Comparison of ENCODE assay signal across 25 mouse cellular contexts in the genomic region with DNA sequence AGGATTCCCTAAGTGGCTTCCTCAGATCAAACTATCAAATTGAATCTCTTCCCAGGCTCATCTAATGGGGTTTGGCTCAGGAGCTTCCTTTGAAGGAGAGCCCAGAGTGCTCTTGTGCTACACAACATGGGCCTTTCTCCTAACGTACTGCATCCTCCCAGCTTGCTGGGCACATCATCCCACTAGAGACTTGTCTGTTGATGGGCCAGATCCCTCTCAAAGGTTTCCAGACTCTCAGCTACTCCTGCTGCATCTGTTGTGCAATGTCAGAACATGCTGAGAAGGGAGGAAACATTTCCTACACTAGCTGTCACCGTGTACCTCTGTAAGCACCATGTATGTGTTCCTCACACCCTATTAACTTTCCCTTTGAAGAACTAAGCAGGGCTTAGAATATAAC.
DNase-seq lines count a peak whose midpoint lies in the region; ATAC-seq and TF ChIP-seq lines count a peak whose summit lies in the region.
"Had no signal": no experiment of that assay in that cellular context is flagged by ENCODE, and none has a peak within 500 bp of the region (broad histone marks: within the 10 kb centered on the region; RNA-seq: fewer than 3 reads in every experiment).

No protein-coding gene starts in this region.

- no peak overlapping the region for H3K9ac ChIP-seq in lung, embryonic 14.5 days
- H3K9ac ChIP-seq: embryonic facial prominence, embryonic 13.5 days; forebrain, embryonic 12.5 days; forebrain, embryonic 15.5 days; heart, embryonic 13.5 days; hindbrain, embryonic 14.5 days had no signal

- H3K4me1 ChIP-seq in lung, embryonic 14.5 days (ENCODE audit: insufficient read depth) = no peaks in the 10 kb centered on the region

- H3K27ac ChIP-seq in lung, embryonic 14.5 days (ENCODE audit: low read depth) = no peak overlapping the region
- H3K27ac ChIP-seq: embryonic facial prominence, embryonic 10.5 days; embryonic facial prominence, embryonic 13.5 days; forebrain, embryonic 12.5 days; forebrain, embryonic 15.5 days; heart, embryonic 13.5 days; hindbrain, embryonic 14.5 days; hindbrain, postnatal 0 days had no signal

- no peak overlapping the region for H3K4me3 ChIP-seq in lung, embryonic 14.5 days (ENCODE audit: low read depth, low read length)
- H3K4me3 ChIP-seq: embryonic facial prominence, embryonic 10.5 days; embryonic facial prominence, embryonic 13.5 days; erythroblast, embryonic 14.5 days; forebrain, embryonic 12.5 days; forebrain, embryonic 15.5 days; heart, embryonic 13.5 days had no signal

- DNase-seq in heart, adult 11 months = peak; percentile 93
- no peak for DNase-seq in heart, postnatal 4 days
- DNase-seq in lung, embryonic 14.5 days = peak; percentile 12
- no peak for DNase-seq in lung, postnatal 25 days (ENCODE audit: low spot score)
- peak; percentile 38 for DNase-seq in gastrocnemius, postnatal 25 days
- no peak for DNase-seq in embryo, embryonic 10 days (ENCODE audit: low spot score)
- DNase-seq: adrenal gland, adult 2 months; adrenal gland, postnatal 14 days; cerebellum, adult 11 months; cerebellum, adult 2 months; cerebellum, adult 9-11 months; cerebellum, postnatal 25 days; embryo, embryonic 11 days; kidney, adult 18-20 months had no signal

- no peak for ATAC-seq in lung, embryonic 14.5 days (ENCODE audit: insufficient read depth)
- ATAC-seq: CD4-positive, CD25-positive, alpha-beta regulatory T cell, adult 4 months; forebrain, embryonic 15.5 days; hindbrain, postnatal 0 days; inflammation-experienced regulatory T-cells, adult 6 months; intestine, embryonic 16.5 days had no signal

- no peak overlapping the region for H3K4me2 ChIP-seq in lung, embryonic 14.5 days
- H3K4me2 ChIP-seq: embryonic facial prominence, embryonic 13.5 days; forebrain, embryonic 12.5 days; forebrain, embryonic 15.5 days; heart, embryonic 13.5 days; hindbrain, embryonic 14.5 days had no signal

- WGBS in lung, embryonic 14.5 days = 43% methylated on average over 2 of the region's 2 CpGs

- H3K27me3 ChIP-seq in lung, embryonic 14.5 days (ENCODE audit: insufficient read depth, low read length) = no peaks in the 10 kb centered on the region
- H3K27me3 ChIP-seq: forebrain, embryonic 15.5 days; heart, embryonic 13.5 days had no signal

- H3K9me3 ChIP-seq in lung, embryonic 14.5 days (ENCODE audit: low read depth, low read length) = no peaks in the 10 kb centered on the region
- H3K9me3 ChIP-seq: embryonic facial prominence, embryonic 10.5 days; embryonic facial prominence, embryonic 13.5 days; forebrain, embryonic 12.5 days; forebrain, embryonic 15.5 days; heart, embryonic 13.5 days had no signal

- H3K36me3 ChIP-seq in lung, embryonic 14.5 days (ENCODE audit: insufficient read depth) = no peaks in the 10 kb centered on the region
- H3K36me3 ChIP-seq: embryonic facial prominence, embryonic 10.5 days; embryonic facial prominence, embryonic 13.5 days; forebrain, embryonic 12.5 days; forebrain, embryonic 15.5 days; heart, embryonic 13.5 days had no signal

- TF ChIP-seq CTCF in lung, embryonic 14.5 days (IDR thresholded peaks at IDR 0.05; ENCODE audit: low read depth) = no peak

Comparison
In these comparisons a context has a peak if more than half of its experiments do, and no peak if none do; other contexts are left out.
1. DNase-seq: peak in heart, adult 11 months (single experiment), lung, embryonic 14.5 days (single experiment) and gastrocnemius, postnatal 25 days (single experiment); none in heart, postnatal 4 days (single experiment), lung, postnatal 25 days (single experiment) and embryo, embryonic 10 days (single experiment).